Mouse (Mus musculus) brain, embryonic 14.5 days (tissue): Measurements from ENCODE around the gene Synrg.

Experiments used
- CTCF ChIP-seq: fragments of 200-500 bp; IDR thresholded peaks from 2 replicates; pipeline ENCODE4 v1.5.1; 2012; ENCODE audit warnings: inconsistent platforms, mild to moderate bottlenecking, moderate library complexity, borderline replicate concordance; ENCODE audit not compliant: insufficient read depth, insufficient read length; ENCODE audit errors: extremely low read depth
- POLR2A ChIP-seq: fragments of 200-500 bp; IDR thresholded peaks from 2 replicates; pipeline ENCODE4 v1.6.1; 2012; ENCODE audit warnings: mild to moderate bottlenecking, inconsistent platforms, borderline replicate concordance; ENCODE audit not compliant: poor library complexity, insufficient read depth, insufficient read length, severe bottlenecking; ENCODE audit errors: extremely low read depth

DNA sequence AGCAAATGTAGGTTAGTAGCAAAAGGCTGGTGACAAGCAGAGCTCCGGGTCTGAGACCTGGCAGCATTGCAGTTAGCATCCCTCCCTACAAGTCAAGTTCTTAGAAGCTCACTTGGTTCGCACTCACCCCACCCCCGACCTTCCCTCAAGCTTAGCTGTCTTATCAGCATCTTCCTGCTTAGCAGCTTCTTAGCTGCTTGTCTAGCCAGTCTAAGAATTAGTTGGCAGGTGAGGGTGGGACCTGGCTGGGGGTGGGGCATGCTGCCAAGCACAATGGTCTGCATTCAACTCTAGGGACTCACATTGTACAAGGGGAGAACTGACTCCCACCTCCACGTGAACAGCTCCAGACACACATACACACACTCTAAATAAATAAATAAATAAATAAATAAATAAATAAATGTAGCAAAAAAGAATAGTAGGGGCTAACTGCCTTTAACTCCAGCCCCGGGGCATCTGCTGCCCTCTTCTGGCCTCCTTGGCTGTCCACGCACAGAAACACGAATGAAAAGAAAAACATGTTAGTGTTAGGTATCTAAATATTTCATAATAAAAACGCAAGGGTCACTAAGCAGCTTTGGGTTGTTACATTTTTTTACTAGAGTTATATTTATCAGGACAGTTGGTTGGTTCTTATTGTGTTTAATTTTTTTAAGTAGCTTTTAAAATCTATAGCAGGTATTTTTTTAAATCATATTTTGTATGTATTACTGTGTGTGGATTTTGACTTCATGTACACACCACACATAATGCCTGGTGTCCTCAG is 3.4 kb downstream of the Synrg start:
- TF ChIP-seq CTCF (no peak), POLR2A (no peak)
